Mouse (Mus musculus): ENCODE measurements at regions not wholly inside any gene's neighbourhood (a gene's known extent, or its start where the extent isn't known, plus 50 kb on each side); places are given as distances from the start of the nearest gene placed in this dataset.
A peak's percentile ranks its signal among the peaks of the same experiment; 100 is the strongest.

DNA sequence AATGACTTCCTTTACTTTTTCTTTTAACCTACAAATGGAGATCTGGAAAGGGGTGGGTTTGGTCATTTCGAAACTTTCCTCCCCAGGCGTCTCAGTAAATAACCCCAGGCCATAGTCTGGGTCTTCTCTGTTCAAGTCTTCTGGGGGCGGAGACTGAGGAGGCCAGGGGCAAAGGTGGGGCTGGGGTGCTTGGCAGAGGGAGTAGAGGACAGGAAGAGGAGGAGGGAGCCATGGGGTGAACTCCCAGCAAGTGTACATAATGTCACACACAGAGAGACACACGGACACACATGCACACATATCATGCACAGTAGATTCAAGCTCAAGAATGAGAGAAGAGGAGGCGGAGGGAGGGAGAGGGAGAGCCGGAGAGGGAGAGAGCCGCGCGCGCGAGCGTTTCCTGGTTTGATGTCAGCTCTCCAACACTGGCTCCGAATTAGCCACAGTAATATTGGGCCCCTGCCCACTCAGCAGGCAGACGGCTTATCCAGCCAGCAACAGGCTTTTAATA is 186.3 kb downstream of the Bcl2l11 start:
- ATAC-seq (ENCODE audit: low FRiP score, low read depth) = peak; percentile 60; the same call in 1 of the 2 replicates
- no peaks in the 10 kb centered on the region for H3K36me3 ChIP-seq
- H3K4me2 ChIP-seq (replicated peaks) = peak overlapping the region; percentile 61
- peaks cover 33% of the 10 kb centered on the region for H3K4me1 ChIP-seq
- no peaks in the 10 kb centered on the region for H3K9me3 ChIP-seq
- H3K4me3 ChIP-seq = peak overlapping the region; percentile 25
- no peaks in the 10 kb centered on the region for H3K27me3 ChIP-seq
- peak overlapping the region; percentile 35; the same call in 1 of the 2 replicates for H3K9ac ChIP-seq
- WGBS = 3% methylated on average over 14 of the region's 14 CpGs
- no peak overlapping the region for H3K27ac ChIP-seq

DNA sequence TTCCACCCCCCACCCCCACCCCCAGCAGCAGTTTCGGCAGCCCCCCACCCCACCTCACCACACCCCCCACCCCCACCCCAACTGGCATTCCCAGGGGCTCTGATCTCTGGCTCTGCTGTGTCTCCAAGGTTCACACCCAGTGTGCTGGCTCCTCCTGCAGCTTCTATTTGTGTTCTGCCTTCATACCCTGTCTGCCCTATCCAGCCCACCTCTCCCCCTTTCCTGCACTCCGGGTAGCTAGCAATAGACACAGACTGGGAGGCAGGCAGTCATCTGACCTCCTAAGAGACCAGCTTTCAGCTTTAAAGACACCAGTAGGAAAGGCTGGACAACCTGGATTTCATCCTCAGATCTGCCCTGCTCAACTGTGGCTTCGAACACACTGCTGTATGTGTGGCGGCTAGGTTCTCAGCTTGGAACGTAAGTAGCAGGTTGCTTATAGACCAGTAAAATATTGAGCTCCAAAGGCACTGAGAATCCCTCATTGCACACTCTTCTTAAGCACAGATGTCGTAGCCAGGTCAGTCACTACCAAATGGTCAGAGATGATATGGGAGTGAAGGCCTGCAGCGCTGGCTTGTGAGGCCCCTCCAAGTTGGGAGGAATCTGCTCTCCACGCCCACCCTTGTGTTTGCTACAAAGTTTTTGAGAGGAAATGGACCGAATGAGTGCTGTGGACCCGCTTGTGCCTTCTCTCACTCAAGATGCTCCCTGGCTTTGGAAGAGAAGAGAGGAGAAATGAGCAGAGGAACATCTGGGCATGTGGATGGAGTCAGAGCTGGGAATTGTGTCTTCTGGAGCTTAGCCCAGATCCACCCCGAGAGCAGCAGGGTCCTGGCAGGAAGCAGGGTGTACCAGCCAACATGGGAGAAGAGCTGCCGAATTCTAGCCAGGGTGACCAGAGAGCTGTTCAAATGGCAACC is 187.1 kb downstream of the Bcl2l11 start:
- no peak overlapping the region for H3K9ac ChIP-seq
- no peaks in the 10 kb centered on the region for H3K36me3 ChIP-seq
- H3K4me2 ChIP-seq (replicated peaks) = peak overlapping the region; percentile 61
- H3K27ac ChIP-seq = no peak overlapping the region
- no peaks in the 10 kb centered on the region for H3K9me3 ChIP-seq
- peak; percentile 69 for ATAC-seq (ENCODE audit: low FRiP score, low read depth)
- peaks cover 33% of the 10 kb centered on the region for H3K4me1 ChIP-seq
- H3K27me3 ChIP-seq = no peaks in the 10 kb centered on the region
- peak overlapping the region; percentile 25; the same call in 1 of the 2 replicates for H3K4me3 ChIP-seq
- 51% methylated on average over 12 of the region's 12 CpGs for WGBS

DNA sequence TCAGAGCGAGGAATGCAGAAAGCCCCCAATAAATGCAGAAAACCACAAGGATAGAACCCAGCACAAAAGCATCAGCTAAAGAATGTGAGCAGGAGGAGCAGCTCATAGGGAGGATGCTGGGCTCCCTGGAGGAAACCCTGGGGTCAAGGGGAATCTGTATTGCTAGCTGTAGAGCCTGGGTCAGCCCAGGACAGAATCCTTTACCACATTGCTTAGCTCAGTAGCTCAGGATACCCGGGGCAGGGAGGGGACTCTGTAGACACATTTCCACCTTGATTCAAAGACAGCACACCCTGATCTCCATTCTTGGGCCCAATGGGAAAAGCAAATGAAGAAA is 187.7 kb downstream of the Bcl2l11 start:
- peaks cover 37% of the 10 kb centered on the region for H3K4me1 ChIP-seq
- no peak overlapping the region for H3K4me3 ChIP-seq
- H3K27me3 ChIP-seq = no peaks in the 10 kb centered on the region
- no peaks in the 10 kb centered on the region for H3K9me3 ChIP-seq
- no peaks in the 10 kb centered on the region for H3K36me3 ChIP-seq
- no peak overlapping the region for H3K9ac ChIP-seq
- 34% methylated on average over 2 of the region's 2 CpGs for WGBS
- no peak overlapping the region for H3K27ac ChIP-seq
- H3K4me2 ChIP-seq (replicated peaks) = no peak overlapping the region
- no peak for ATAC-seq (ENCODE audit: low FRiP score, low read depth)

DNA sequence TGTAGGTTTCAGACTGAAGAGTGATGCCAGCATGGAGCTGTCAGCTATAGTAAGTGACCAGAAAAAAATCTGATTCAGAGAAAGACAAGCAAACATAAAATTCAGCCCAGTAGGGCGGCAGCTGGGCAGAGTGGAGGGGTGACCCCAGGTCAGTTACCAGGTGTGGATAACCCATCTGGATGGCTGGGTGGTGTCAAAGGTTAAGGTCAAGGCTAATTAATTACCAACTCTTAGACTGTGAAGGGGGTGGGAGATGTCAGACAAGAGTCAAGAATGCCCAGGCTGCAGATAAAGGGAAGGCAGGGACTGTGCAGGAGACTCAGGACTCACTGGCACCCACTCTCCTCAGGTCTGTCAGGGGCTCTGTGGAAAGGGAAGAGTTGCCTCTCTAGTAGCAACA is 188.1 kb downstream of the Bcl2l11 start:
- H3K4me3 ChIP-seq = no peak overlapping the region
- H3K4me2 ChIP-seq (replicated peaks) = no peak overlapping the region
- H3K36me3 ChIP-seq = no peaks in the 10 kb centered on the region
- ATAC-seq (ENCODE audit: low FRiP score, low read depth) = no peak
- WGBS = 56% methylated on average over 1 of the region's 1 CpGs
- peaks cover 39% of the 10 kb centered on the region for H3K4me1 ChIP-seq
- H3K9ac ChIP-seq = no peak overlapping the region
- no peak overlapping the region for H3K27ac ChIP-seq
- no peaks in the 10 kb centered on the region for H3K27me3 ChIP-seq
- H3K9me3 ChIP-seq = no peaks in the 10 kb centered on the region

DNA sequence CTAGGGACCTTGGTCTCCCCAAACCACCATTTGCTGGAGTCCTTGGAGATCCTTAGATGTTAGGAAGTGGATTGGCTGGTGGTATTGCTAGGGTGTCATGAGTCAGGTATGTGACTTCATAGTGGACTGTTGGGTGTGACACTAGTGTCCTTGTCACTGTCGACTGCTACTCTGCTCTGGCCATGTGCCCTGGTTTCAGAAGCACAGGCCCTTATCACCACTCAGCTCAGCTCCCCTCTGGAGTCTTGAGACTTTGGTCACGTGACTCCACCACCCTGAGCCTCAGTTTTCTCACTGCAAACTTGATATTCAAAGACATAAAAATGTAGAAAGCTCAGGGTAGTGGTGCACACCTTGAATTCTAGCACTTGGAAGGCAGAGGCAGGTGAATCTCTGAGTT is 190.7 kb downstream of the Bcl2l11 start:
- Histone ChIP-seq H3K9me3 (no peaks in the 10 kb centered on the region), H3K4me2 (replicated peaks) (no peak overlapping the region), H3K27ac (no peak overlapping the region), H3K4me1 (peaks cover 28% of the 10 kb centered on the region), H3K27me3 (no peaks in the 10 kb centered on the region), H3K36me3 (no peaks in the 10 kb centered on the region), H3K4me3 (no peak overlapping the region), H3K9ac (no peak overlapping the region)
- 87% methylated on average over 2 of the region's 2 CpGs for WGBS
- no peak for ATAC-seq (ENCODE audit: low FRiP score, low read depth)

DNA sequence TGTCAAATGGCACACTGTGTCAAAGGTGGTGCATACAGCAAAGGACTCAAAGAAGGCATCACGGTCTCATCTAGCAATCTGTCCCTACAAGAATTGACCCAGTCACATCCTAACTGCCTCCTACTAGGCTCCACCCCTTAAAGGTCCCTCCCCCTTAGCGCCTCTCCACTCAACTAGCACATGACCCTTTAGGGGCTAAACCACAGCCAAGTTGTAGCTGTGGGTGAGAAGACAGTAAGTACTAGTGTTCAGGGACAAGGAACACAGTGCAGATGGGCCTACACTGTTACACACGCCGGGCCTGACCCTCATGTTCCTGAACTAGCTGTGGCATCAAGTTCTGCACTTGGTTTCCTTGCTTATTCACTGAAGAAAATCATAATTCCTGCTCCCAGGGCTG is 192.4 kb downstream of the Bcl2l11 start:
- no peaks in the 10 kb centered on the region for H3K36me3 ChIP-seq
- ATAC-seq (ENCODE audit: low FRiP score, low read depth) = no peak
- no peaks in the 10 kb centered on the region for H3K27me3 ChIP-seq
- H3K4me2 ChIP-seq (replicated peaks) = no peak overlapping the region
- H3K9me3 ChIP-seq = no peaks in the 10 kb centered on the region
- H3K4me3 ChIP-seq = no peak overlapping the region
- WGBS = 74% methylated on average over 4 of the region's 4 CpGs
- H3K9ac ChIP-seq = no peak overlapping the region
- no peak overlapping the region for H3K27ac ChIP-seq
- peaks cover 14% of the 10 kb centered on the region for H3K4me1 ChIP-seq

DNA sequence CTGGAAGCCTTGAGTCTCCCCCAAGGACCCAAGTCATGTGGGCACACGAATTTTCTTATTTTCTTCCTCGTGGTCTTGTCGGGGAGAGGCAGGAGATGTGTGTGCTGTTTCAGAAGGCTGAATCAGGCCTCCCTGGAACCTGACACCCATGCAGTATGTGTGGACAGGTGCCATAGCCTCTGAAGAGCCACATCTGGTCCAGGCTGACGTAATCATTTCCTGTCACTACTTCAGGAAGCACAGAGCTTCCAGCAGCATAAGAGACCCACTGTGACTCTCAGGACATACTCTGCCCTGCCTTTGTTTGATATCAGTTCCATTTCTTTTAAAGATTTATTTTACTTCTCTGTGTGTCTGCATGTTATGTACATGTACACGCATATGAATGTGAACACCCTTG is 193.1 kb downstream of the Bcl2l11 start:
- ATAC-seq (ENCODE audit: low FRiP score, low read depth) = peak; percentile 66; the same call in 1 of the 2 replicates
- 38% methylated on average over 5 of the region's 5 CpGs for WGBS
- H3K9ac ChIP-seq = no peak overlapping the region
- no peak overlapping the region for H3K4me3 ChIP-seq
- H3K4me1 ChIP-seq = peaks cover 14% of the 10 kb centered on the region
- no peaks in the 10 kb centered on the region for H3K9me3 ChIP-seq
- H3K36me3 ChIP-seq = no peaks in the 10 kb centered on the region
- H3K27me3 ChIP-seq = no peaks in the 10 kb centered on the region
- H3K27ac ChIP-seq = no peak overlapping the region
- H3K4me2 ChIP-seq (replicated peaks) = no peak overlapping the region

DNA sequence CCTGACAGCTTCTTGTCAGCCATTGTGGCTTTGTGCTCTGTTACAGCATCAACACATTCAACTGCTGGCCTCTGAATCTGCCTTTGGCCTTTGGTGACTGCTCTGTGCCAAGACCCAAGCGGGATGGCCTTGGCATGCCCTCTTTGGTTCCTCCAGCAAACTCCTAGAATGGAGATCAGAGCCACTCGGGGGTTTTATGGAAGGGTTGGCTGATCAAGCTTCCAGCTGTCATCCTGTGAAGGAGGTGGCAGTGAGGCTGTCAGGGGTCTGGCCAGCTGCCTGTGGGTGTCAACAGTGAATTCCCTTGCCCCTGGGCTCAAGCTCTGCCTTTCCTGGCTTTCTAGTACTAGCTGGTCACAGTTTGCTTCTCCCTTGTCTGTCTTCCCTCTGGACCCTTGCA is 195.6 kb downstream of the Bcl2l11 start:
- no peak for ATAC-seq (ENCODE audit: low FRiP score, low read depth)

DNA sequence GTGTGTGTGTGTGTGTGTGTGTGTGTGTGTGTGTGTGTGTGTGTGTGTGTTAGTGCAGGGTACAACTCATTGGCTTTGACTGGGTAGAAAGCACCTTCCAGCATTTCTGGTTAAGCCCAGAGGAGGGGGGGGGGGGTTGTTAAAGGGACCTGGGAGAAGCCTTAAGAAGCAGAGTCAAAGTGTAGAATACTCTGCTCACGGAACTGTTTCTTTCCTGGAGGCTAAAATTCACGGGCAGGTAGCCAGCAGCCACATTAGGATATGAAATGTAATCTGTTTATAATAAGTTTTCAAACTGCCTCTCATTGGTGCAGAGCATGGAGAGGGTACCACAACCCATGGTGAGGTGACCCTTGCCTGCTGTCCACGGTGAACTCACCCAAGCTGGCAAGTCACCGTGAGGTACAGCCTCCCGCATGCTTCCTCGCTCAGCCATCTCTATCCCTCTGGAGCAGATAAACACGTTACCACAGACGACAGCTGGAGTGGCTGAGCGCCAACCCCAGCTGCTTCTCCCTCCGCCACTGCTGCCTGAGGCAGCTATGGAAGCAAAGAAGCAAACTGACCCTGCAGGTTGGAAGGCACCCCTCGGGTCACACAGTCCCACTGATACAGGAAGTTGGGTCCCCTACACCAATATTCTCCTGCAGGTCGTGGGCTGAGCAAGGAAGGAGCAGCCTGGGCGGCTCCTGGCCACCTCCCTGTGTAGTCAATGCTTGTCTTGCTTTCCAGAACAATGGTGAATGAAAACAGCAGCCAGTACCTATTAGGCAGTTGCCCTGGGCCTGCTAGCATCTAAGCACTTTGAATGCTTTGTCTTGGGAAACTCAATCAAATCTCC is 198.6 kb downstream of the Bcl2l11 start:
- Histone ChIP-seq H3K36me3 (no peaks in the 10 kb centered on the region), H3K9ac (no peak overlapping the region), H3K27ac (peak overlapping the region; percentile 15; the same call in 1 of the 2 replicates), H3K27me3 (no peaks in the 10 kb centered on the region), H3K9me3 (no peaks in the 10 kb centered on the region), H3K4me3 (no peak overlapping the region), H3K4me2 (replicated peaks) (peak overlapping the region; percentile 36), H3K4me1 (peaks cover 19% of the 10 kb centered on the region)
- 33% methylated on average over 13 of the region's 13 CpGs for WGBS
- peak; percentile 74 for ATAC-seq (ENCODE audit: low FRiP score, low read depth)

More for the DNA sequence above, 195.6 kb downstream of the Bcl2l11 start:
- H3K27ac ChIP-seq = no peak overlapping the region
- 34% methylated on average over 2 of the region's 2 CpGs for WGBS
- H3K4me3 ChIP-seq = no peak overlapping the region
- H3K9ac ChIP-seq = no peak overlapping the region
- H3K4me2 ChIP-seq (replicated peaks) = no peak overlapping the region
- H3K4me1 ChIP-seq = peaks cover 30% of the 10 kb centered on the region
- no peaks in the 10 kb centered on the region for H3K36me3 ChIP-seq
- H3K9me3 ChIP-seq = no peaks in the 10 kb centered on the region
- H3K27me3 ChIP-seq = no peaks in the 10 kb centered on the region

DNA sequence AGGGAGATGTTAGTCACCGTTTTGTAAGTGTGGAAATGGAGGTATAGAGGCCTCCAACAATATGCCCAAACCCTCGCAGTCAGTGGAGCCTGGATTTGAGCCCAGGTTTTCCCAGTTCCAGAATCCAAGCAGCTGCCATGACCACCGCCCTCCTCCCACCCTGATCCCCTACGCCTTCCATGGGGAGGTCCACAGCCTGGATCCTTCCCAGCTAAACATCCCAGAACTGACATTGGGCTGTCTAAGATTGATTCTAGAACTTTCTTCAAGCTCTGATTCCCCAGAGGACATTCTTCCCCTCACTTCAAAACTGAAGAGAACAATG is 199.2 kb downstream of the Bcl2l11 start:
- Histone ChIP-seq H3K27me3 (no peaks in the 10 kb centered on the region), H3K4me2 (replicated peaks) (no peak overlapping the region), H3K9ac (no peak overlapping the region; the same call in 1 of the 2 replicates), H3K9me3 (no peaks in the 10 kb centered on the region), H3K4me1 (peaks cover 19% of the 10 kb centered on the region), H3K36me3 (no peaks in the 10 kb centered on the region), H3K4me3 (no peak overlapping the region), H3K27ac (peak overlapping the region; percentile 15; the same call in 1 of the 2 replicates)
- ATAC-seq (ENCODE audit: low FRiP score, low read depth) = no peak
- 72% methylated on average over 4 of the region's 4 CpGs for WGBS

DNA sequence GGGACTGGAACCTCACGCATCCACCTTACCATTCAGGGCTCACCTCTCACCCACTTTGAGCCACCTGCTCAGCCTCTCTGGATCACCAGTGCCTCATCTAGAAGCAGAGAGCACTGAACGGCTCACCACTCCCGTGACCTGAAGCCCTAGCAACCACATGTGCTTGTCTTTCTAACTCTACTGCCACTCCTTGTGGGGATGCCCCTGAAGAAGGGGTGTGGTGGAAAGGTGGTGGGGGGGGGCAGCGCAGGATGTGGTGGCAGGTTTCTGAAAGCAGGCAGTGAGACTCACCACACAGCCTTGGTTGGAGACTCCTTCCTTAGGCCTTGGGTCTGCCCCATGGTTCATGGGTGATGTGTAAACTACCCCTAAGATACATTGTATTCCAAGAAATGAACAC is 199.6 kb downstream of the Bcl2l11 start:
- WGBS = 83% methylated on average over 4 of the region's 4 CpGs
- Histone ChIP-seq H3K9me3 (no peaks in the 10 kb centered on the region), H3K4me3 (no peak overlapping the region), H3K27ac (no peak overlapping the region), H3K27me3 (no peaks in the 10 kb centered on the region), H3K4me1 (peaks cover 19% of the 10 kb centered on the region), H3K36me3 (no peaks in the 10 kb centered on the region), H3K9ac (no peak overlapping the region), H3K4me2 (replicated peaks) (no peak overlapping the region)
- no peak for ATAC-seq (ENCODE audit: low FRiP score, low read depth)

DNA sequence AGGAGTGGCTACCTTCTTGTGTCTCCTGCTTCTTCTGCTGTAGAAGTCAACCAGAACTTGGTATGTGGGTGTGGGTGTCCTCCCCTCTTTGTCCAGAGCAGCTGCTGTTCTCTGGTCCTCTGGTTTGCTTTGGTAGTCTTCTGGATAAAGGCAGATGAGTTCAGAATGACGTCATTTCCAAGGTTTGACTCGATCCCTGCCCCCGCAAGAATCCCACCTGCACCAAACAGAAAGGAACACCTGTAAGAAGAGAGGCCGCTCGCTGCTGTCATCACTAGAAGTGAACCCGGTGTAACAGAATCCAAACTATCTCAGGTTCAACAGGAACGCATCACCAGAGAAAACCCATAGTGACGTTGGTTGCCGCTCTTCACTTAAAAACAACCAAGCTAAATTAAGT is 205.0 kb downstream of the Bcl2l11 start:
- Histone ChIP-seq H3K36me3 (no peaks in the 10 kb centered on the region), H3K9me3 (no peaks in the 10 kb centered on the region), H3K4me3 (no peak overlapping the region), H3K4me2 (replicated peaks) (no peak overlapping the region), H3K9ac (no peak overlapping the region), H3K27ac (no peak overlapping the region), H3K27me3 (no peaks in the 10 kb centered on the region), H3K4me1 (peaks cover 34% of the 10 kb centered on the region)
- WGBS = 85% methylated on average over 9 of the region's 9 CpGs
- ATAC-seq (ENCODE audit: low FRiP score, low read depth) = no peak
